Mouse (Mus musculus) kidney, postnatal 4 days (tissue): ENCODE data around the gene Serf2.
"Not testable (repeated sequence)": the region's sequence is repeated elsewhere in the genome, so short reads cannot be mapped to it uniquely, and the experiment has no call there.

Source experiments
- DNase-seq, 2 experiments: peaks; one replicate each; pipeline ENCODE4 v3.0.0; 2021; ENCODE audit warnings: mixed read lengths in 2 of 2

The Serf2 gene

DNA sequence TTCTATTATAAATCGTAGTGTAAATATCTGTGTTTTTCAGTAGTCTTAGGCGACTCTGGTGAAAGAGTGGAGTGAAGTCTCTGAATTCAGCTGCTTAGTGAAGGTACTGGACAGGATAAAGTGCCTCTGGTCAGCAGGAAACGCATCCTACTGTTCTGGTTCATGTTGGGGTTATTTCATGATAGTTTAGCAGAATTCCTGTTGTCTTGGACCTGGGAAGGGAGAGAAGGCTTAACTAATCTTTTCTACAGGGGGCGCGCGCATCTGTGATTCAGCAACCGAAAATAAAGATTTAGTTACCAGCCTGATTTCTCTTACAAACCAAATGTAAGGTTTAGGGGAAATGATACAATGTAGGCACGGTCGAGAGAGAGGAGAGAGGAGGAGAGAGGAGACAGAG lies 859 bp upstream of the Serf2 start:
- DNase-seq, result peak; percentile 63 to 72

DNA sequence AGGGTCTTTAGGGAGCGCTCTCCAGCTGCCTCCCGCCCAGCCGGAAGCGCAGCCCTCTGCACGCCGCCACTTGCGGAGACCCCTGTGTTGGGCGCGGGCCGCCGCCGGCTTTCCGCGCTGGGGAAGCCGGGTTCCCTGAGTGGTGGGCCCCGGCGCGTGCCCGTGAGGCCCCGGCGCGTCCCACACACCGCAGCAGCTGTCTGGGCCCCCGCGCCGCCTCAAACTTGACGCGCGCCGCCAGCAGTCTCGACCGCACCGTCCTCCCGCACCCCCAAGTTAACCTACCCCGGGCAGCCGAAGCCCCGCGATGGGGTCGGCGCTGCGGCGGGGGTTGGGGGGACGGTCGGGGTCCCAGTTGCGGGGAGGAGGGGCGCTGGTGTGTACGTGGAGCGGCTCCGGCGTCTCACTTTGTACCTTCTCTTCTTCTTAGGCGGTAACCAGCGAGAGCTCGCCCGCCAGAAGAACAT lies 583 bp downstream of the Serf2 start:
- no peak for DNase-seq

DNA sequence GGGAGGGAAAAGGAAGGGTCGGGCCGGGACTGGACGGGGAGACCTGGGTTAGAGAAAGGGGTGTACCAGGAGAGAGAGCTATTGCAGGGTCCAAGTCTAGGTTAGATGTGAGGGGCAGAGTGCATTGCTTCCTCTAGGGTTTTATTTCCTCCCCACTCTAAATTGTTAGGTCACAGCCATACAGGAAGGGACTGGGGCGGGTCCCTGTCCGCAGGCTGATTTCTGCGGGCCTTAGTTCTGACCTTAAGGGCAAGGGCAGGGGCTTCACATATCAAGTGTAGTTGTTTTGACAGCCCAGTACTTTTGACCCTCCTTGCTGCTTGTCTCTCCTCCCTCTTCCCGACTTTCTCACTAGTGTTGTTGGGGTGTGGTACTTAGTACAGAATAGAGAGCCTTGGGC lies 1.1 kb downstream of the Serf2 start:
- peak in 1 of 2 experiments; percentile 24 for DNase-seq

DNA sequence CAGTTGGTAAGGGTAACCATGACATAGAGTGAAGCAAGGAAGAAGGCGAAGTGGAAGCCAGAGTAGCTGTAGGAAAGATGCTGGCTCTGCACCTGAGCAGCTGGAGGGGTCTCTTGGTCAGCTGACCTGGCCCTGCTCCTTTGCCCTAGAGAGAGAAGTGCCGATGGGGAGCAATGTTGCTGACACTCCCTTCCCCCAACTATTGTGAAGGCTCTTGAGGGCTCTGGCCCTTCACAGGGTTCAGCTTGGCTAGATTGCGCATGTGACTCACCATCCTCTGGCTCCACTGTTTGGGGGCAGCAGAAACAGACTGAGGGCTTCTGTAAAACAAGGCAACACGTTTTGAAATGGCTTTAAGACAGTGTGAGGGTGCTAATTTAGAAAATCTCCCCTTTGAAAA lies 3.4 kb downstream of the Serf2 start:
- DNase-seq, result no peak

GRCm38 (mm10) chr2:121452990-121453389 lies 4.0 kb downstream of the Serf2 start, which contains the start of gene Hypk:
Hypk (plus strand) TSS chr2:121453290.
- DNase-seq, result no peak

DNA sequence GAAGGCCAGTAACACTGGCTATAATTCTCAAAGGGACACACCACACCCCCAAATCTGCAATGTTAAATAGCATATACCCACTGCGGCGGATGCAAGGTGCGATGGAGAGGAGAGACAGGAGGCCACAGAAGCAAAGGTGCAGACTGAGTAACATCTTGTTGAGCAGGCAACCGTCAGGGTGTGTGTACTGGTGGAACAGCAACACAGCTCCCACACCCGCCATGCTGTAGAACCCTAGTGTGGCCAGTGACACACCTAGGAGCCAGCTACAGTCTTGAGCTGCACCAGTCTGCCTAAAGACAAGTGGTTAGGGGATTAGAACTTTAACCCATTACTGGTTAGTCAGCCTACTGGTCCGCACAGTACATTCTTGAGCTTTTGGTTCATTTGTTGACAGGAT lies 4.9 kb downstream of the Serf2 start:
- DNase-seq, result no peak

GRCm38 (mm10) chr2:121455534-121455933 lies 6.5 kb downstream of the Serf2 start:
- no peak for DNase-seq

- DNase-seq, result peak; percentile 87 to 93
These were observed 8.0 kb downstream of the Serf2 start, which contains the start of gene Serinc4 for GRCm38 (mm10) chr2:121456692-121457642. Serinc4 (minus strand) TSS chr2:121456781.

DNA sequence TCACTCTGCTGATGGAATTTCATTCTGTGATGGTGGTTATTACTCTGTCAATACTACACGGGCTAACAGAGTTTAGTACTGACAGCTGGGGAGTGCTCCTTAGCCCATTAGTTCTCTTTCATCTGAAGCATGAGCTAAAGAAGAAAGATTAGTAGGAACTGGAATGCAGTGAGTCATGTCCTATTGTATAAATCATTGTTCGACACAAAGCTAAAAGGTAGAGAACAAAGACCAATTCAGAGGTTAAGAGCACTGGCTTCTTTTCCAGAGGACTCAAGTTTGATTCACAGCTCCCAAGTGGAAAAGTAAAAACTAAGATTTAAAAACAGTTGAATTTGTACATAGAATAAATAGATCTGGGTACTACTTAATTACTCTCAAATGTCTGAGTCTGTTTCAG lies 11.1 kb downstream of the Serf2 start:
- no peak for DNase-seq

DNA sequence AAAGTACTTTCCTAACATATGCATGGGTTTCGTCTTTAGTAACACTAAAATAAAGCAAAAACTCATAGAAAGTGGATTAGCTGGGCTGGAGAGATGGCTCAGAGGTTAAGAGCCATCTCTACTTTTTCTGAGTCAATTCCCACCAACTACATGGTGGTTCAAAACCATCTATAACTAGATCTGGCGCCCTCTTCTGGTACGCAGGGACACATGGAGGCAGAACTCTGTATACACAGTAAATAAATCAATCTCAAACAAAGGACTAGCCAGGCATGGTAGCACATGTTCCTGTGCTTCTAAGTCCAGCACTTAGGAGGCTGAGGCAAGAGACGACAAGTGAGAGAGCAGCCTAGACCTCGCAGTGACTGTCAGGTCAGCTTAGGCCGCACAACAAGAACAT lies 20.0 kb downstream of the Serf2 start:
- not testable (repeated sequence) for DNase-seq

GRCm38 (mm10) chr2:121472783-121473182 lies 23.8 kb downstream of the Serf2 start:
- DNase-seq, result not testable (repeated sequence)

- peak; percentile 79 to 86 for DNase-seq
These were observed 24.5 kb downstream of the Serf2 start, which contains the start of gene Mfap1b for GRCm38 (mm10) chr2:121473301-121474179. Mfap1b (minus strand) TSS chr2:121474067.

DNA sequence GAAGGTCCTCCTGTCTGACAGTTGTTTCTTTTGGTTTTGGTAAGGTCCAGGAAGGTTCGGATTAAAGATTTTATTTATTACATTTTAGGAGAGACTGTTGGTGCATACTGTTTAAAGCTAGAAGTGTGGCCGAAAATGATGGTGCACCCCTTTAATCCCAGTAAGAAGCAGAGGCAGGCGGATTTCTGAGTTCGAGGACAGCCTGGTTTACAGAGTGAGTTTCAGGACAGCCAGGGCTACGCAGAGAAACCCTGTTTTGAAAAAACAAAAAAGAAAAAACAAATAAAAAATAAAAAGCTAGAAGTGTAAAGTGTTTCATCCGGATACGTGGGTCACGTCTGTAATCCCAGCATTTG lies 25.2 kb downstream of the Serf2 start:
- DNase-seq, result no peak

DNA sequence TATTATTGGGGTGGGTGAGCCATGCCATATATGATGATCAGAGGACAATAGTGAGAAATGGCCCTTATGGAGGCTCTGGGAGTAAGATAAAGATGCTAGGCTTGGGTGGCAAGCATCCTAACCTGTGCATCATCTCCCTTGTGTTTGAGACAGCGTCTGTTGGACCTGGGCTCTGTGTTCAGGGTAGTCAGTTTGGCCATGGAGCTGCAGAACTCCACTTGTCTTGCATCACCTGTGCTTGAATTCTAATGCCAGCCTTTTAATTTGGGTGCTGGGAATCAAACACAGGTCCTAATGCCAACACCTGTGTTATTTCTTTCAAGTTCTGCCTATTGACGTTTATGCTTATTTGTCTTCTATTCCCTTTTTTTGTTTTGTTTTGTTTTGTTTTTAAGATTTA lies 26.3 kb downstream of the Serf2 start:
- DNase-seq, result not testable (repeated sequence)

- no peak for DNase-seq
These were observed 28.7 kb downstream of the Serf2 start for GRCm38 (mm10) chr2:121477491-121478266.

- peak; percentile 29 to 47 for DNase-seq
These were observed 31.5 kb downstream of the Serf2 start for GRCm38 (mm10) chr2:121480498-121480897.

DNA sequence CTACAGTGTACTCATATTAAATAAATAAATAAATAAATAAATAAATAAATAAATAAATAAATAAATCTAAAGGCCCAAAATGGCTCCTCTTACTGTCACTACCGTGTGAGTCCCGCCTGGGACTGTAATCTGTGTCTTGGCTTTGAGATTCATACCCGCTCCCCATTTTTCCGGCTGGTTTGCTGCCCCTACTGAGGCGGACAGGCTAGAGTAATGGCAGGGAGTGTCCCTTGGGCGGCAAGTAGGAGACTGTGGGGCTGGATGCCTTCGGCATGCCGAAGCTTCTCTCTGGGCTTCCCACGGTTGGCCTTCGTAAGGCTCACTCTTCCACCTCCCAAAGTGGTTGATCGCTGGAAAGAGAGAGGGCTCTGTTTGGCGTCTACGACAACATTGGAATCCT lies 31.9 kb downstream of the Serf2 start:
- DNase-seq, result not testable (repeated sequence)

DNA sequence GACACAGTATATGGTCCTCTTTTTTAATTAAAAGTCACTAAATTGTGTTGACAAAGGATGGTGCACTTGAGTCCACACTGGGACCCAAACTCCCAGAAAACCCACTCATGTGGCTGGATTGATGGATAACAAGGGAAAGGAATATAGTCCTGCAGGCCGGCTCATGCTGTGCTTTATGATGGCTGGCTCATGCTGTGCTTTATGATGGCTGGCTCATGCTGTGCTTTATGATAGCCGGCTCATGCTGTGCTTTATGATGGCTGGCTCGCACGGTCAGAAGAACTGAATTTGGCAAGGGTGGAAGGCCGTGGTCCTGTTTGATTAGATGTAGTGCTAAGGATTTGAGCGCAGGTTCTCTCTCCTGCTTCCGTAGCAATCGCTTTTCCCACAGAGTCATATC lies 34.6 kb downstream of the Serf2 start:
- DNase-seq, result no peak

GRCm38 (mm10) chr2:121484403-121484802 lies 35.4 kb downstream of the Serf2 start:
- DNase-seq, result not testable (repeated sequence)

DNA sequence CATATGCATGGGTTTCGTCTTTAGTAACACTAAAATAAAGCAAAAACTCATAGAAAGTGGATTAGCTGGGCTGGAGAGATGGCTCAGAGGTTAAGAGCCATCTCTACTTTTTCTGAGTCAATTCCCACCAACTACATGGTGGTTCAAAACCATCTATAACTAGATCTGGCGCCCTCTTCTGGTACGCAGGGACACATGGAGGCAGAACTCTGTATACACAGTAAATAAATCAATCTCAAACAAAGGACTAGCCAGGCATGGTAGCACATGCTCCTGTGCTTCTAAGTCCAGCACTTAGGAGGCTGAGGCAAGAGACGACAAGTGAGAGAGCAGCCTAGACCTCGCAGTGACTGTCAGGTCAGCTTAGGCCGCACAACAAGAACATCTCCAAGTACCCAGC lies 52.6 kb downstream of the Serf2 start:
- not testable (repeated sequence) for DNase-seq

DNA sequence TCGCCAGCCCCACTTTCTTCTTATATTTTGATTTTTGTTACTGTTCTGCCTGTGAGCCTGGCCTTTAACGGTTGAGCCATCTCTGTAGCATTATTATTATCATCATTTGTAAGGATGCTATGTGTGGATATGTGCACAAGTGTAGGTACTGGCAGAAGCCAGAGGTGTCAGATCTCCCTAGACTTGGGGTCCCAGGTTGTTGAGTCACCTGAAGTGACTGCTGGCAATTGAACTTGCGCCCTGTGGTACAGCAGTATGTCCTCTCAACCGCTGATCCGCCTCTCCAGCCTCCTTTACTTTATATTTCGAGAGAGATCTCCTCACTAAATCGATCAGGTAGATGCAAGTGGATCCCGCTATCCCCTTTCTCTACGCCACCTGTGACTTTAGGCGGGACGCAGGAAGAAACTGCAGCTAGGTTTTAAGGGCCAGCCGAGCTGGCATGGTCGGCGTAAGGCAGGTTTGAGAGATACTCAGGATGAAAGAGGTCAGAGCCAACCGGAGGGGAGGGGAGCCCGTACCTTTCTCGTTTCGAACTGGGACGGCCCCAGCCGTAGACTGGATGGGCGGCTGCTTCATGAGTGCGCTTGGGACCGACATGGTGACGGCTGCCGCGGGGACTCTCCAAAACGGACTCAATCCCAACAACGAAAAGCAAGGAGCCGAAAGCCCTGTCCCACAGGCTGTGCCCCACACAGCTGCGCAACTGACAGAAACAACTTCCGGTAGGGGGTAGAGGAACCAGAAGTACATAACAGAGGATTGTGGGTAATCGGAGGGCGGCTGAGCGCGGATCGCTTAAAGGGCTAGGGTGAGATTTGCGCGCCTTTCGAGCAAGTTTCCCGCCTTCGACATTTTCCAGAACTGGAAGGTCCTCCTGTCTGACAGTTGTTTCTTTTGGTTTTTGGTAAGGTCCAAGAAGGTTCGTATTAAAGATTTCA lies 57.2 kb downstream of the Serf2 start, which contains the start of the genes Mfap1a and Wdr76:
TSS of gene Mfap1a (minus strand) at position 724 of the 941 bp plus-strand sequence.
TSS of gene Wdr76 (plus strand) at position 782 of the 941 bp plus-strand sequence.
- DNase-seq, result peak; percentile 82 to 90
